Mouse (Mus musculus): ENCODE measurements around the gene Smim17. TPM values are rescaled to one million over a fixed set of nuclear protein-coding genes. Genes with fewer than 3 reads are reported as not detected.

Gene Smim17
- polyA plus RNA-seq, 1 experiment from 2014 or later = 0.14 TPM

DNA sequence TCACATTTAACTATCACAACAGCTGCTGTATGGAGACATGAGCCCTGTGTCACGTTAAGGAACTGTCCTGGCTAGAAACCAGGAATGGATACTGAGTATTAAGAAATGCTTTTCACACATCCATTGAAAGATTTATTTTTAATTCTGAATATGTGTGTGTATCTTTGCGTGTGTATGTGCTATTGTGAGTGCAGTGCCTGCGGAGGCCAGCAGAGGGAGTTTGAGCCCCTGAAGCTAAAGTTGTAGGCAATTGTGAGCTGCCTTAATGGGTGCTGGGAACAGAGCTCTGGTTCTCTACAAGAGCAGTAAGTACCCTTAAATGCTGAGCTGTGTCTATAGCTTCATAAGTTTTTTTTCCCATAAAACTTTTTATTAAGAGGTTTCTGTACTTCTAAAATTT, 30.9 kb downstream of the Smim17 start:
- Histone ChIP-seq H3K4me2 (replicated peaks; ENCODE audit: low read depth) (no peak overlapping the region), H3K27me3 (replicated peaks; ENCODE audit: control insufficient read depth, insufficient read depth, low read length) (no peaks in the 10 kb centered on the region), H3K4me3 (ENCODE audit: low read depth, low read length) (no peak overlapping the region), H3K9me3 (ENCODE audit: control insufficient read depth) (peaks cover 6% of the 10 kb centered on the region; the same call in 1 of the 2 replicates), H3K9ac (ENCODE audit: low read depth, low read length) (no peak overlapping the region), H3K36me3 (ENCODE audit: control insufficient read depth, insufficient read depth) (no peaks in the 10 kb centered on the region), H3K27ac (ENCODE audit: low read depth, low read length) (no peak overlapping the region), H3K4me1 (replicated peaks; ENCODE audit: control insufficient read depth, insufficient read depth, low read length) (no peaks in the 10 kb centered on the region)
- peak; percentile 21 for TF ChIP-seq CTCF (IDR thresholded peaks at IDR 0.05; ENCODE audit: low read depth)
- ATAC-seq = no peak
- WGBS = 86% methylated on average over 3 of the region's 3 CpGs

- no peak overlapping the region for H3K4me2 ChIP-seq (replicated peaks; ENCODE audit: low read depth)
- no peak overlapping the region for H3K27ac ChIP-seq (ENCODE audit: low read depth, low read length)
- 38% methylated on average over 2 of the region's 2 CpGs for WGBS
- H3K4me3 ChIP-seq (ENCODE audit: low read depth, low read length) = no peak overlapping the region
- H3K9me3 ChIP-seq (ENCODE audit: control insufficient read depth) = peaks cover 6% of the 10 kb centered on the region; the same call in 1 of the 2 replicates
- no peaks in the 10 kb centered on the region for H3K36me3 ChIP-seq (ENCODE audit: control insufficient read depth, insufficient read depth)
- no peak for ATAC-seq
- H3K9ac ChIP-seq (ENCODE audit: low read depth, low read length) = no peak overlapping the region
- TF ChIP-seq CTCF (IDR thresholded peaks at IDR 0.05; ENCODE audit: low read depth) = peak; percentile 66
- no peaks in the 10 kb centered on the region for H3K4me1 ChIP-seq (replicated peaks; ENCODE audit: control insufficient read depth, insufficient read depth, low read length)
- H3K27me3 ChIP-seq (replicated peaks; ENCODE audit: control insufficient read depth, insufficient read depth, low read length) = no peaks in the 10 kb centered on the region
These were observed 31.8 kb downstream of the Smim17 start for GRCm38 (mm10) chr7:6430342-6430741.

DNA sequence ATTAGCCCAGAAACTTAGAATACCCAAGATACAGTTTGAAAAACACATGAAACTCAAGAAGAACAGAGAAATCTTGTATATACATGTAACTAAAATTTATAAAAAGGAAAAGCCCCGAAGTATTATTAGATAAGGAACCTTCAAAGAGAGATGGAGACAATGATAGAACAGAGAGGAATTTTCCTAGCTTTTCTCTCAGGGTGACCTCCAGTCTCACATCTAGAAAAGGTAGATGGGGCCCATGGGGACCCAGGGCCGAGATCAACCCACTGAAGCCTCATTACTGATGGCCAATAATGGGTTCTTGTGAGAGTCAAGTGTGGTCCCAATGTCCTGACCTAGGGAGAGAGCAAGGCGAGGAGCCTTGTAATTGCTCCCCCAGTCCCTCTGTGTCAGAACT, 39.9 kb downstream of the Smim17 start, which contains the start of gene Olfr1344:
Olfr1344 (plus strand) TSS at position 301 of the 400 bp plus-strand sequence.
- TF ChIP-seq CTCF (IDR thresholded peaks at IDR 0.05; ENCODE audit: low read depth) = no peak
- no peak within 1 kb of the TSS for H3K9ac ChIP-seq (ENCODE audit: low read depth, low read length)
- H3K36me3 ChIP-seq (ENCODE audit: control insufficient read depth, insufficient read depth) = no peaks in the 10 kb centered on the region
- WGBS = 74% methylated on average over 3 of the region's 3 CpGs
- H3K4me3 ChIP-seq (ENCODE audit: low read depth, low read length) = no peak within 1 kb of the TSS
- H3K27ac ChIP-seq (ENCODE audit: low read depth, low read length) = no peak within 1 kb of the TSS
- H3K4me1 ChIP-seq (replicated peaks; ENCODE audit: control insufficient read depth, insufficient read depth, low read length) = no peaks in the 10 kb centered on the region
- no peak within 1 kb of the TSS for H3K4me2 ChIP-seq (replicated peaks; ENCODE audit: low read depth)
- no peaks in the 10 kb centered on the region for H3K9me3 ChIP-seq (ENCODE audit: control insufficient read depth)
- H3K27me3 ChIP-seq (replicated peaks; ENCODE audit: control insufficient read depth, insufficient read depth, low read length) = no peaks in the 10 kb centered on the region
- no peak for ATAC-seq

DNA sequence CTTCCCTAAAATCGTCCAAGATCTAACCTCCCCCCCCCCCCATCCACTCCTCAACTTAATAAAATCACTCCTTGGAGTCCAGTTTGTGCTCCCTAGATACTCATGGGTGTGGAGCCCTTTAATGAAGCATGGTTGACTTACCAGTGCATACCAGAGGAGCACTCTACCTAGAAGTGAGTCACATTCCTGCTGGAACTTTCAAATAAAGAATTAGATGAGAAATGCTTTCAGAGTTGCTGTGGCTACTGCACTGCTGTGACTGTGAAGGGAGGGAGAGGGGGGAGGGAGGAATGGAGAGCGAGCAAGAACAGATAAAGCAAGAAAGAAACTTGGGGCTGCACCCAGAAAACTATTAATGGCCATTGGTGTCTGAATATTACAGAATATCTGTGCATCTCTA, 42.7 kb downstream of the Smim17 start:
- no peak overlapping the region for H3K27ac ChIP-seq (ENCODE audit: low read depth, low read length)
- 42% methylated on average over 2 of the region's 2 CpGs for WGBS
- no peaks in the 10 kb centered on the region for H3K27me3 ChIP-seq (replicated peaks; ENCODE audit: control insufficient read depth, insufficient read depth, low read length)
- H3K9ac ChIP-seq (ENCODE audit: low read depth, low read length) = no peak overlapping the region
- H3K4me1 ChIP-seq (replicated peaks; ENCODE audit: control insufficient read depth, insufficient read depth, low read length) = no peaks in the 10 kb centered on the region
- no peak for TF ChIP-seq CTCF (IDR thresholded peaks at IDR 0.05; ENCODE audit: low read depth)
- no peak overlapping the region for H3K4me2 ChIP-seq (replicated peaks; ENCODE audit: low read depth)
- H3K4me3 ChIP-seq (ENCODE audit: low read depth, low read length) = no peak overlapping the region
- H3K36me3 ChIP-seq (ENCODE audit: control insufficient read depth, insufficient read depth) = no peaks in the 10 kb centered on the region
- ATAC-seq = no peak
- H3K9me3 ChIP-seq (ENCODE audit: control insufficient read depth) = no peaks in the 10 kb centered on the region

- Histone ChIP-seq H3K27me3 (replicated peaks; ENCODE audit: control insufficient read depth, insufficient read depth, low read length) (no peaks in the 10 kb centered on the region), H3K4me3 (ENCODE audit: low read depth, low read length) (no peak overlapping the region), H3K4me2 (replicated peaks; ENCODE audit: low read depth) (no peak overlapping the region), H3K27ac (ENCODE audit: low read depth, low read length) (no peak overlapping the region), H3K36me3 (ENCODE audit: control insufficient read depth, insufficient read depth) (no peaks in the 10 kb centered on the region), H3K9ac (ENCODE audit: low read depth, low read length) (no peak overlapping the region), H3K4me1 (replicated peaks; ENCODE audit: control insufficient read depth, insufficient read depth, low read length) (no peaks in the 10 kb centered on the region), H3K9me3 (ENCODE audit: control insufficient read depth) (no peaks in the 10 kb centered on the region)
- no peak for TF ChIP-seq CTCF (IDR thresholded peaks at IDR 0.05; ENCODE audit: low read depth)
- WGBS = 83% methylated on average over 5 of the region's 5 CpGs
- ATAC-seq = no peak
These were observed 49.3 kb downstream of the Smim17 start for GRCm38 (mm10) chr7:6447771-6448170.

DNA sequence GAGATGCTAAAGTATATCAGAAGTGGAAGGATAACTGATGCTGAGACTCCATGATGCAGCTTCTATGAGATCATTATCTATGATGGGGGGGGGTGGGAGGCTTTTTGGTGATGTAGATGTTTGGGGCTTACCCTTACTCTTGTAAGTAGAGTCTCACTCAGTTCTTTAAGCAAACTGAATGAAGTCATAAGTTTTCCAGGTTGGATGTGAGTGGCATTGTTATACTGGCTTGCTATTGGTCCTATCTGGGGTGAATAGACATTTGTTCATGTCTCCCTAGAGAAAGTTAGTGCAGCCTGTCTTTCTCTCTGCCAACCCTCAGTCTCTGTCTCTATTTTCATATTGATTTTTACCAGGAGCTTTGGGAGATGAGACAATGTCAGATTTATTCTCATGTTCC, 57.4 kb downstream of the Smim17 start, which contains the start of gene Olfr1336:
Olfr1336 (plus strand) TSS at position 301 of the 400 bp plus-strand sequence.
- H3K27me3 ChIP-seq (replicated peaks; ENCODE audit: control insufficient read depth, insufficient read depth, low read length) = no peaks in the 10 kb centered on the region
- ATAC-seq = no peak
- no peaks in the 10 kb centered on the region for H3K4me1 ChIP-seq (replicated peaks; ENCODE audit: control insufficient read depth, insufficient read depth, low read length)
- H3K36me3 ChIP-seq (ENCODE audit: control insufficient read depth, insufficient read depth) = no peaks in the 10 kb centered on the region
- no peak within 1 kb of the TSS for H3K4me3 ChIP-seq (ENCODE audit: low read depth, low read length)
- H3K27ac ChIP-seq (ENCODE audit: low read depth, low read length) = no peak within 1 kb of the TSS
- no peaks in the 10 kb centered on the region for H3K9me3 ChIP-seq (ENCODE audit: control insufficient read depth)
- H3K9ac ChIP-seq (ENCODE audit: low read depth, low read length) = no peak within 1 kb of the TSS
- no peak within 1 kb of the TSS for H3K4me2 ChIP-seq (replicated peaks; ENCODE audit: low read depth)
- no peak for TF ChIP-seq CTCF (IDR thresholded peaks at IDR 0.05; ENCODE audit: low read depth)

GRCm38 (mm10) chr7:6456399-6456798, 57.9 kb downstream of the Smim17 start:
- Histone ChIP-seq H3K27ac (ENCODE audit: low read depth, low read length) (no peak overlapping the region), H3K4me2 (replicated peaks; ENCODE audit: low read depth) (no peak overlapping the region), H3K4me3 (ENCODE audit: low read depth, low read length) (no peak overlapping the region), H3K9me3 (ENCODE audit: control insufficient read depth) (no peaks in the 10 kb centered on the region), H3K9ac (ENCODE audit: low read depth, low read length) (no peak overlapping the region), H3K36me3 (ENCODE audit: control insufficient read depth, insufficient read depth) (no peaks in the 10 kb centered on the region), H3K4me1 (replicated peaks; ENCODE audit: control insufficient read depth, insufficient read depth, low read length) (no peaks in the 10 kb centered on the region), H3K27me3 (replicated peaks; ENCODE audit: control insufficient read depth, insufficient read depth, low read length) (no peaks in the 10 kb centered on the region)
- WGBS = 40% methylated on average over 3 of the region's 3 CpGs
- TF ChIP-seq CTCF (IDR thresholded peaks at IDR 0.05; ENCODE audit: low read depth) = no peak
- no peak for ATAC-seq

Measured in intestine, postnatal 0 days (tissue).